Mouse (Mus musculus): ENCODE measurements around the gene Cetn4. TPM values are rescaled to one million over a fixed set of nuclear protein-coding genes. Genes with fewer than 3 reads are reported as not detected.

Gene Cetn4
- total RNA-seq, 2 experiments from 2014 or later = 3.6 to 7.3 TPM

Other genes starting within 250 kb of the Cetn4 start
- gene Adad1, start 249.2 kb downstream of the Cetn4 start, total RNA-seq (2014; fragmentation: Nextera tagmentation) = not detected in 2 replicates
- gene Adad1, start 249.2 kb downstream of the Cetn4 start, total RNA-seq (2017) = not detected in 2 replicates
- not detected in 2 replicates for gene Il2, start 186.7 kb downstream of the Cetn4 start, total RNA-seq (2014; fragmentation: Nextera tagmentation)
- gene Il2, start 186.7 kb downstream of the Cetn4 start, total RNA-seq (2017) = not detected in 2 replicates
- gene Il21, start 80.1 kb downstream of the Cetn4 start, total RNA-seq (2014; fragmentation: Nextera tagmentation) = not detected in 2 replicates
- not detected in 2 replicates for gene Il21, start 80.1 kb downstream of the Cetn4 start, total RNA-seq (2017)
- 10.3 and 15.8 TPM in 2 replicates for gene Bbs12, start 154 bp downstream of the Cetn4 start, total RNA-seq (2014; fragmentation: Nextera tagmentation)
- 8.2 and 17.5 TPM in 2 replicates for gene Bbs12, start 154 bp downstream of the Cetn4 start, total RNA-seq (2017)
- gene Fgf2, start 35.6 kb upstream of the Cetn4 start, total RNA-seq (2014; fragmentation: Nextera tagmentation) = not detected in 2 replicates
- not detected in 2 replicates for gene Fgf2, start 35.6 kb upstream of the Cetn4 start, total RNA-seq (2017)
- 47.9 and 66.4 TPM in 2 replicates for gene Spata5, start 107.2 kb upstream of the Cetn4 start, total RNA-seq (2014; fragmentation: Nextera tagmentation)
- gene Spata5, start 107.2 kb upstream of the Cetn4 start, total RNA-seq (2017) = 151 and 190 TPM in 2 replicates
- 9.1 and 34.1 TPM in 2 replicates for gene Nudt6, start 107.5 kb upstream of the Cetn4 start, total RNA-seq (2014; fragmentation: Nextera tagmentation)
- gene Nudt6, start 107.5 kb upstream of the Cetn4 start, total RNA-seq (2017) = 26.6 and 28.8 TPM in 2 replicates

All from megakaryocyte-erythroid progenitor cell, adult 5-6 weeks (primary cell).